Mouse (Mus musculus): ENCODE data around the gene Soat2. TPM values are rescaled to one million over a fixed set of nuclear protein-coding genes. Genes with fewer than 3 reads are reported as not detected.
A peak's percentile ranks its signal among the peaks of the same experiment; 100 is the strongest.
"Not testable (repeated sequence)": the region's sequence is repeated elsewhere in the genome, so short reads cannot be mapped to it uniquely, and the experiment has no call there.

Gene Soat2
- polyA plus RNA-seq, 1 experiment from 2014 or later, result 0.17 TPM

GRCm38 (mm10) chr15:102141120-102141519 is 9.2 kb upstream of the Soat2 start:
- no peaks in the 10 kb centered on the region for H3K36me3 ChIP-seq
- no peaks in the 10 kb centered on the region for H3K9me3 ChIP-seq
- ATAC-seq (ENCODE audit: insufficient number of reproducible peaks, insufficient read depth, low FRiP score, low TSS enrichment), result no peak
- peaks cover 40% of the 10 kb centered on the region for H3K27me3 ChIP-seq
- H3K9ac ChIP-seq, result no peak overlapping the region
- H3K4me1 ChIP-seq, result peaks cover 14% of the 10 kb centered on the region
- WGBS, result 91% methylated on average over 5 of the region's 5 CpGs
- H3K4me3 ChIP-seq, result no peak overlapping the region
- no peak overlapping the region for H3K4me2 ChIP-seq (replicated peaks)
- no peak overlapping the region for H3K27ac ChIP-seq

- H3K4me1 ChIP-seq, result peaks cover 12% of the 10 kb centered on the region
- WGBS, result 52% methylated on average over 23 of the region's 23 CpGs
- no peaks in the 10 kb centered on the region for H3K9me3 ChIP-seq
- no peak overlapping the region for H3K4me3 ChIP-seq
- no peak overlapping the region for H3K9ac ChIP-seq
- H3K4me2 ChIP-seq (replicated peaks), result no peak overlapping the region
- H3K27me3 ChIP-seq, result peaks cover 42% of the 10 kb centered on the region
- H3K27ac ChIP-seq, result no peak overlapping the region
- no peak for ATAC-seq (ENCODE audit: insufficient number of reproducible peaks, insufficient read depth, low FRiP score, low TSS enrichment)
- no peaks in the 10 kb centered on the region for H3K36me3 ChIP-seq
Observed at GRCm38 (mm10) chr15:102142914-102143912, 7.1 kb upstream of the Soat2 start.

- peak within 1 kb of the TSS; percentile 20 for H3K4me3 ChIP-seq
- no peak within 1 kb of the TSS for H3K27ac ChIP-seq
- ATAC-seq (ENCODE audit: insufficient number of reproducible peaks, insufficient read depth, low FRiP score, low TSS enrichment), result no peak
- H3K9me3 ChIP-seq, result no peaks in the 10 kb centered on the region
- H3K4me2 ChIP-seq (replicated peaks), result peak within 1 kb of the TSS; percentile 43
- WGBS, result 5% methylated on average over 22 of the region's 22 CpGs
- H3K27me3 ChIP-seq, result peaks cover 42% of the 10 kb centered on the region
- peak within 1 kb of the TSS; percentile 19; the same call in 1 of the 2 replicates for H3K9ac ChIP-seq
- no peaks in the 10 kb centered on the region for H3K36me3 ChIP-seq
- H3K4me1 ChIP-seq, result peaks cover 12% of the 10 kb centered on the region
Observed at GRCm38 (mm10) chr15:102144274-102144711, 6.0 kb upstream of the Soat2 start, which contains the start of gene Igfbp6. Gene Igfbp6, plus strand, starts transcription at chr15:102144362.

- Histone ChIP-seq H3K9ac (peak overlapping the region; percentile 19; the same call in 1 of the 2 replicates), H3K36me3 (no peaks in the 10 kb centered on the region), H3K27me3 (peaks cover 42% of the 10 kb centered on the region), H3K27ac (no peak overlapping the region), H3K9me3 (no peaks in the 10 kb centered on the region), H3K4me2 (replicated peaks) (peak overlapping the region; percentile 43), H3K4me1 (peaks cover 12% of the 10 kb centered on the region), H3K4me3 (peak overlapping the region; percentile 20)
- 14% methylated on average over 19 of the region's 19 CpGs for WGBS
- no peak for ATAC-seq (ENCODE audit: insufficient number of reproducible peaks, insufficient read depth, low FRiP score, low TSS enrichment)
Observed at GRCm38 (mm10) chr15:102144726-102145125, 5.6 kb upstream of the Soat2 start.

- Histone ChIP-seq H3K27me3 (peaks cover 42% of the 10 kb centered on the region), H3K9ac (no peak overlapping the region), H3K4me3 (no peak overlapping the region), H3K36me3 (no peaks in the 10 kb centered on the region), H3K4me2 (replicated peaks) (no peak overlapping the region), H3K4me1 (peaks cover 14% of the 10 kb centered on the region), H3K27ac (no peak overlapping the region), H3K9me3 (no peaks in the 10 kb centered on the region)
- 93% methylated on average over 10 of the region's 10 CpGs for WGBS
- no peak for ATAC-seq (ENCODE audit: insufficient number of reproducible peaks, insufficient read depth, low FRiP score, low TSS enrichment)
Observed at GRCm38 (mm10) chr15:102145330-102145729, 5.0 kb upstream of the Soat2 start.

GRCm38 (mm10) chr15:102146089-102146488 is 4.2 kb upstream of the Soat2 start:
- 92% methylated on average over 5 of the region's 5 CpGs for WGBS

GRCm38 (mm10) chr15:102146882-102147281 is 3.4 kb upstream of the Soat2 start:
- no peaks in the 10 kb centered on the region for H3K9me3 ChIP-seq
- WGBS, result 4% methylated on average over 1 of the region's 1 CpGs

More at GRCm38 (mm10) chr15:102146089-102146488, 4.2 kb upstream of the Soat2 start:
- Histone ChIP-seq H3K9me3 (no peaks in the 10 kb centered on the region), H3K27me3 (peaks cover 42% of the 10 kb centered on the region), H3K9ac (no peak overlapping the region), H3K4me1 (peaks cover 20% of the 10 kb centered on the region), H3K36me3 (no peaks in the 10 kb centered on the region), H3K4me3 (no peak overlapping the region), H3K4me2 (replicated peaks) (no peak overlapping the region), H3K27ac (no peak overlapping the region)
- no peak for ATAC-seq (ENCODE audit: insufficient number of reproducible peaks, insufficient read depth, low FRiP score, low TSS enrichment)

GRCm38 (mm10) chr15:102147674-102148402 is 2.5 kb upstream of the Soat2 start:
- ATAC-seq (ENCODE audit: insufficient number of reproducible peaks, insufficient read depth, low FRiP score, low TSS enrichment), result no peak

More at GRCm38 (mm10) chr15:102146882-102147281, 3.4 kb upstream of the Soat2 start:
- Histone ChIP-seq H3K9ac (no peak overlapping the region), H3K27ac (no peak overlapping the region), H3K4me2 (replicated peaks) (no peak overlapping the region), H3K4me1 (peaks cover 20% of the 10 kb centered on the region), H3K27me3 (peaks cover 39% of the 10 kb centered on the region), H3K4me3 (no peak overlapping the region), H3K36me3 (no peaks in the 10 kb centered on the region)
- ATAC-seq (ENCODE audit: insufficient number of reproducible peaks, insufficient read depth, low FRiP score, low TSS enrichment), result no peak

GRCm38 (mm10) chr15:102149561-102149960 is 765 bp upstream of the Soat2 start:
- Histone ChIP-seq H3K36me3 (no peaks in the 10 kb centered on the region), H3K27ac (no peak overlapping the region)

More at GRCm38 (mm10) chr15:102147674-102148402, 2.5 kb upstream of the Soat2 start:
- 68% methylated on average over 15 of the region's 16 CpGs for WGBS
- Histone ChIP-seq H3K4me3 (no peak overlapping the region), H3K9ac (no peak overlapping the region), H3K4me1 (peaks cover 22% of the 10 kb centered on the region), H3K27ac (peak overlapping the region; percentile 12; the same call in 1 of the 2 replicates), H3K27me3 (peaks cover 30% of the 10 kb centered on the region), H3K4me2 (replicated peaks) (no peak overlapping the region), H3K9me3 (no peaks in the 10 kb centered on the region), H3K36me3 (no peaks in the 10 kb centered on the region)

GRCm38 (mm10) chr15:102152646-102153045 is 2.3 kb downstream of the Soat2 start:
- H3K4me3 ChIP-seq, result no peak overlapping the region
- no peak overlapping the region for H3K9ac ChIP-seq
- H3K9me3 ChIP-seq, result no peaks in the 10 kb centered on the region
- no peaks in the 10 kb centered on the region for H3K36me3 ChIP-seq
- no peak for ATAC-seq (ENCODE audit: insufficient number of reproducible peaks, insufficient read depth, low FRiP score, low TSS enrichment)
- H3K4me2 ChIP-seq (replicated peaks), result no peak overlapping the region
- H3K27me3 ChIP-seq, result no peaks in the 10 kb centered on the region
- WGBS, result 23% methylated on average over 4 of the region's 4 CpGs
- H3K4me1 ChIP-seq, result peaks cover 14% of the 10 kb centered on the region; the same call in 1 of the 2 replicates
- H3K27ac ChIP-seq, result no peak overlapping the region

More at GRCm38 (mm10) chr15:102149561-102149960, 765 bp upstream of the Soat2 start:
- Histone ChIP-seq H3K27me3 (peaks cover 17% of the 10 kb centered on the region), H3K4me1 (peaks cover 17% of the 10 kb centered on the region), H3K9me3 (no peaks in the 10 kb centered on the region), H3K4me3 (no peak overlapping the region), H3K9ac (no peak overlapping the region), H3K4me2 (replicated peaks) (no peak overlapping the region)
- ATAC-seq (ENCODE audit: insufficient number of reproducible peaks, insufficient read depth, low FRiP score, low TSS enrichment), result no peak
- 74% methylated on average over 4 of the region's 4 CpGs for WGBS

GRCm38 (mm10) chr15:102155006-102155405 is 4.7 kb downstream of the Soat2 start:
- H3K27ac ChIP-seq; H3K4me2 ChIP-seq (replicated peaks); ATAC-seq (ENCODE audit: insufficient number of reproducible peaks, insufficient read depth, low FRiP score, low TSS enrichment); H3K9me3 ChIP-seq; H3K4me3 ChIP-seq; H3K36me3 ChIP-seq; H3K27me3 ChIP-seq; H3K9ac ChIP-seq: not testable (repeated sequence)
- WGBS, result 86% methylated on average over 6 of the region's 6 CpGs
- peaks cover 11% of the 10 kb centered on the region; the same call in 1 of the 2 replicates for H3K4me1 ChIP-seq
